Mouse (Mus musculus): ENCODE data around the gene Zfp296. TPM values are rescaled to one million over a fixed set of nuclear protein-coding genes. Genes with fewer than 3 reads are reported as not detected.
A peak's percentile ranks its signal among the peaks of the same experiment; 100 is the strongest.

Zfp296 gene
- total and polyA plus RNA-seq, 2 experiments = 0.83 to 1.3 TPM

GRCm38 (mm10) chr7:19573776-19574140 lies 3.3 kb upstream of the Zfp296 start:
- Histone ChIP-seq H3K36me3 (ENCODE audit: control insufficient read depth, insufficient read depth, low read length) (no peaks in the 10 kb centered on the region), H3K4me3 (ENCODE audit: insufficient read depth, low read depth, low read length) (peak overlapping the region; percentile 79), H3K4me1 (ENCODE audit: control insufficient read depth, insufficient read depth, low read length) (peaks cover 12% of the 10 kb centered on the region), H3K79me2 (ENCODE audit: control insufficient read depth, insufficient read depth, low read length) (peaks cover 19% of the 10 kb centered on the region; the same call in 1 of the 2 replicates), H3K27ac (replicated peaks; ENCODE audit: insufficient read depth, low read depth, low read length) (peak overlapping the region; percentile 93), H3K27me3 (ENCODE audit: control insufficient read depth, insufficient read depth, low read length) (no peaks in the 10 kb centered on the region), H3K9ac (ENCODE audit: low read depth, low read length) (peak overlapping the region; percentile 81)
- TF ChIP-seq CTCF (IDR thresholded peaks at IDR 0.05; ENCODE audit: low read depth, low read length) (no peak), POLR2A (IDR thresholded peaks at IDR 0.05; ENCODE audit: extremely low read depth, insufficient read depth, low read length) (no peak)
- 18% methylated on average over 16 of the region's 16 CpGs for WGBS
- no peak for DNase-seq (ENCODE audit: extremely low read depth, low read depth, low spot score)

- WGBS = 74% methylated on average over 3 of the region's 3 CpGs
- no peak overlapping the region for H3K27ac ChIP-seq (replicated peaks; ENCODE audit: insufficient read depth, low read depth, low read length)
- no peak for TF ChIP-seq CTCF (IDR thresholded peaks at IDR 0.05; ENCODE audit: low read depth, low read length)
- TF ChIP-seq POLR2A (IDR thresholded peaks at IDR 0.05; ENCODE audit: extremely low read depth, insufficient read depth, low read length) = no peak
Observed at GRCm38 (mm10) chr7:19575559-19575958, 1.5 kb upstream of the Zfp296 start.

GRCm38 (mm10) chr7:19577877-19578414 lies 859 bp downstream of the Zfp296 start:
- no peak for DNase-seq (ENCODE audit: extremely low read depth, low read depth, low spot score)
- Histone ChIP-seq H3K36me3 (ENCODE audit: control insufficient read depth, insufficient read depth, low read length) (peaks cover 4% of the 10 kb centered on the region; the same call in 1 of the 2 replicates), H3K4me1 (ENCODE audit: control insufficient read depth, insufficient read depth, low read length) (peaks cover 8% of the 10 kb centered on the region; the same call in 1 of the 2 replicates), H3K79me2 (ENCODE audit: control insufficient read depth, insufficient read depth, low read length) (no peaks in the 10 kb centered on the region), H3K4me3 (ENCODE audit: insufficient read depth, low read depth, low read length) (peak overlapping the region; percentile 56; the same call in 1 of the 2 replicates), H3K27ac (replicated peaks; ENCODE audit: insufficient read depth, low read depth, low read length) (no peak overlapping the region), H3K27me3 (ENCODE audit: control insufficient read depth, insufficient read depth, low read length) (no peaks in the 10 kb centered on the region), H3K9ac (ENCODE audit: low read depth, low read length) (no peak overlapping the region)
- 29% methylated on average over 10 of the region's 10 CpGs for WGBS
- no peak for TF ChIP-seq POLR2A (IDR thresholded peaks at IDR 0.05; ENCODE audit: extremely low read depth, insufficient read depth, low read length)
- no peak for TF ChIP-seq CTCF (IDR thresholded peaks at IDR 0.05; ENCODE audit: low read depth, low read length)

More at GRCm38 (mm10) chr7:19575559-19575958, 1.5 kb upstream of the Zfp296 start:
- Histone ChIP-seq H3K4me3 (ENCODE audit: insufficient read depth, low read depth, low read length) (no peak overlapping the region), H3K79me2 (ENCODE audit: control insufficient read depth, insufficient read depth, low read length) (peaks cover 7% of the 10 kb centered on the region; the same call in 1 of the 2 replicates), H3K4me1 (ENCODE audit: control insufficient read depth, insufficient read depth, low read length) (peaks cover 12% of the 10 kb centered on the region), H3K27me3 (ENCODE audit: control insufficient read depth, insufficient read depth, low read length) (no peaks in the 10 kb centered on the region), H3K9ac (ENCODE audit: low read depth, low read length) (no peak overlapping the region), H3K36me3 (ENCODE audit: control insufficient read depth, insufficient read depth, low read length) (no peaks in the 10 kb centered on the region)
- no peak for DNase-seq (ENCODE audit: extremely low read depth, low read depth, low spot score)

- no peaks in the 10 kb centered on the region for H3K79me2 ChIP-seq (ENCODE audit: control insufficient read depth, insufficient read depth, low read length)
- 78% methylated on average over 4 of the region's 4 CpGs for WGBS
- TF ChIP-seq POLR2A (IDR thresholded peaks at IDR 0.05; ENCODE audit: extremely low read depth, insufficient read depth, low read length) = no peak
- no peak for TF ChIP-seq CTCF (IDR thresholded peaks at IDR 0.05; ENCODE audit: low read depth, low read length)
- H3K4me1 ChIP-seq (ENCODE audit: control insufficient read depth, insufficient read depth, low read length) = peaks cover 8% of the 10 kb centered on the region; the same call in 1 of the 2 replicates
- no peak for DNase-seq (ENCODE audit: extremely low read depth, low read depth, low spot score)
- peaks cover 4% of the 10 kb centered on the region; the same call in 1 of the 2 replicates for H3K36me3 ChIP-seq (ENCODE audit: control insufficient read depth, insufficient read depth, low read length)
- no peak overlapping the region for H3K27ac ChIP-seq (replicated peaks; ENCODE audit: insufficient read depth, low read depth, low read length)
- H3K27me3 ChIP-seq (ENCODE audit: control insufficient read depth, insufficient read depth, low read length) = no peaks in the 10 kb centered on the region
- no peak overlapping the region for H3K9ac ChIP-seq (ENCODE audit: low read depth, low read length)
- no peak overlapping the region for H3K4me3 ChIP-seq (ENCODE audit: insufficient read depth, low read depth, low read length)
Observed at GRCm38 (mm10) chr7:19578436-19578835, 1.3 kb downstream of the Zfp296 start.

- Histone ChIP-seq H3K27me3 (ENCODE audit: control insufficient read depth, insufficient read depth, low read length) (no peaks in the 10 kb centered on the region), H3K36me3 (ENCODE audit: control insufficient read depth, insufficient read depth, low read length) (peaks cover 8% of the 10 kb centered on the region; the same call in 1 of the 2 replicates), H3K9ac (ENCODE audit: low read depth, low read length) (no peak overlapping the region), H3K27ac (replicated peaks; ENCODE audit: insufficient read depth, low read depth, low read length) (no peak overlapping the region), H3K4me3 (ENCODE audit: insufficient read depth, low read depth, low read length) (no peak overlapping the region), H3K4me1 (ENCODE audit: control insufficient read depth, insufficient read depth, low read length) (peaks cover 6% of the 10 kb centered on the region; the same call in 1 of the 2 replicates), H3K79me2 (ENCODE audit: control insufficient read depth, insufficient read depth, low read length) (no peaks in the 10 kb centered on the region)
- TF ChIP-seq POLR2A (IDR thresholded peaks at IDR 0.05; ENCODE audit: extremely low read depth, insufficient read depth, low read length) = no peak
- no peak for TF ChIP-seq CTCF (IDR thresholded peaks at IDR 0.05; ENCODE audit: low read depth, low read length)
- WGBS = 94% methylated on average over 10 of the region's 10 CpGs
- DNase-seq (ENCODE audit: extremely low read depth, low read depth, low spot score) = no peak
Observed at GRCm38 (mm10) chr7:19579751-19580150, 2.7 kb downstream of the Zfp296 start.

- 90% methylated on average over 8 of the region's 8 CpGs for WGBS
- peaks cover 6% of the 10 kb centered on the region; the same call in 1 of the 2 replicates for H3K4me1 ChIP-seq (ENCODE audit: control insufficient read depth, insufficient read depth, low read length)
- H3K9ac ChIP-seq (ENCODE audit: low read depth, low read length) = no peak overlapping the region
- H3K79me2 ChIP-seq (ENCODE audit: control insufficient read depth, insufficient read depth, low read length) = no peaks in the 10 kb centered on the region
- no peak for DNase-seq (ENCODE audit: extremely low read depth, low read depth, low spot score)
- peaks cover 10% of the 10 kb centered on the region; the same call in 1 of the 2 replicates for H3K36me3 ChIP-seq (ENCODE audit: control insufficient read depth, insufficient read depth, low read length)
- no peak overlapping the region for H3K27ac ChIP-seq (replicated peaks; ENCODE audit: insufficient read depth, low read depth, low read length)
- no peaks in the 10 kb centered on the region for H3K27me3 ChIP-seq (ENCODE audit: control insufficient read depth, insufficient read depth, low read length)
- no peak for TF ChIP-seq CTCF (IDR thresholded peaks at IDR 0.05; ENCODE audit: low read depth, low read length)
- TF ChIP-seq POLR2A (IDR thresholded peaks at IDR 0.05; ENCODE audit: extremely low read depth, insufficient read depth, low read length) = no peak
- no peak overlapping the region for H3K4me3 ChIP-seq (ENCODE audit: insufficient read depth, low read depth, low read length)
Observed at GRCm38 (mm10) chr7:19580634-19581033, 3.5 kb downstream of the Zfp296 start.

Measured in liver, adult 2 months (tissue).